Mouse (Mus musculus): ENCODE data around the gene Tas1r1.

Tas1r1 gene

GRCm38 (mm10) chr4:152012109-152012508 lies 26.3 kb downstream of the Tas1r1 start:
- no peak for DNase-seq (ENCODE audit: extremely low read depth, insufficient read length, low spot score)

GRCm38 (mm10) chr4:152011171-152011760 lies 27.1 kb downstream of the Tas1r1 start:
- DNase-seq (ENCODE audit: extremely low read depth, insufficient read length, low spot score) = no peak

GRCm38 (mm10) chr4:152010707-152011134 lies 27.6 kb downstream of the Tas1r1 start:
- DNase-seq (ENCODE audit: extremely low read depth, insufficient read length, low spot score) = no peak

GRCm38 (mm10) chr4:152010091-152010706 lies 28.2 kb downstream of the Tas1r1 start:
- DNase-seq (ENCODE audit: extremely low read depth, insufficient read length, low spot score) = peak; percentile 83

- DNase-seq (ENCODE audit: extremely low read depth, insufficient read length, low spot score) = peak; percentile 78
Measured at GRCm38 (mm10) chr4:152009076-152010051, 29.0 kb downstream of the Tas1r1 start.

GRCm38 (mm10) chr4:152008622-152009075 lies 29.7 kb downstream of the Tas1r1 start, which contains the start of gene Klhl21:
Gene Klhl21, plus strand, starts transcription at chr4:152008803.
- peak; percentile 89 for DNase-seq (ENCODE audit: extremely low read depth, insufficient read length, low spot score)

- DNase-seq (ENCODE audit: extremely low read depth, insufficient read length, low spot score) = no peak
Measured at GRCm38 (mm10) chr4:152008148-152008500, 30.2 kb downstream of the Tas1r1 start.

GRCm38 (mm10) chr4:152007481-152008147 lies 30.8 kb downstream of the Tas1r1 start:
- peak; percentile 45 for DNase-seq (ENCODE audit: extremely low read depth, insufficient read length, low spot score)

- no peak for DNase-seq (ENCODE audit: extremely low read depth, insufficient read length, low spot score)
Measured at GRCm38 (mm10) chr4:152006812-152007211, 31.6 kb downstream of the Tas1r1 start.

GRCm38 (mm10) chr4:152006137-152006536 lies 32.2 kb downstream of the Tas1r1 start:
- DNase-seq (ENCODE audit: extremely low read depth, insufficient read length, low spot score) = no peak

- DNase-seq (ENCODE audit: extremely low read depth, insufficient read length, low spot score) = no peak
Measured at GRCm38 (mm10) chr4:152002063-152002462, 36.3 kb downstream of the Tas1r1 start.

GRCm38 (mm10) chr4:152001335-152001734 lies 37.0 kb downstream of the Tas1r1 start:
- DNase-seq (ENCODE audit: extremely low read depth, insufficient read length, low spot score) = no peak

GRCm38 (mm10) chr4:152000906-152001305 lies 37.5 kb downstream of the Tas1r1 start:
- no peak for DNase-seq (ENCODE audit: extremely low read depth, insufficient read length, low spot score)

- no peak for DNase-seq (ENCODE audit: extremely low read depth, insufficient read length, low spot score)
Measured at GRCm38 (mm10) chr4:151999481-151999880, 38.9 kb downstream of the Tas1r1 start.

- no peak for DNase-seq (ENCODE audit: extremely low read depth, insufficient read length, low spot score)
Measured at GRCm38 (mm10) chr4:151997701-151998100, 40.7 kb downstream of the Tas1r1 start.

GRCm38 (mm10) chr4:151996951-151997222 lies 41.5 kb downstream of the Tas1r1 start:
- no peak for DNase-seq (ENCODE audit: extremely low read depth, insufficient read length, low spot score)

- peak; percentile 94 for DNase-seq (ENCODE audit: extremely low read depth, insufficient read length, low spot score)
Measured at GRCm38 (mm10) chr4:151996173-151996950, 42.0 kb downstream of the Tas1r1 start, which contains the start of gene Phf13. Gene Phf13, minus strand, starts transcription at chr4:151996258.

- no peak for DNase-seq (ENCODE audit: extremely low read depth, insufficient read length, low spot score)
Measured at GRCm38 (mm10) chr4:151995371-151996172, 42.8 kb downstream of the Tas1r1 start.
